Mouse (Mus musculus) cerebellum, adult 2 months (tissue): ENCODE data around the gene Pcgf2. TPM values are rescaled to one million over a fixed set of nuclear protein-coding genes. Genes with fewer than 3 reads are reported as not detected.

Experiments
- DNase-seq, 2 experiments: peaks; one replicate each; pipeline ENCODE4 v3.0.0; 2021
- H3K27ac ChIP-seq: fragments of 200-500 bp; 2 replicates; pipeline ENCODE4 v1.5.1; 2012; ENCODE audit warnings: low read length, control low read depth, inconsistent platforms; ENCODE audit not compliant: insufficient read depth
- H3K27me3 ChIP-seq: fragments of 200-500 bp; 2 replicates; pipeline ENCODE4 v1.6.1; 2012; ENCODE audit warnings: inconsistent platforms, mild to moderate bottlenecking, low read length, moderate library complexity; ENCODE audit not compliant: control insufficient read depth, insufficient read depth
- H3K4me1 ChIP-seq: fragments of 200-500 bp; 2 replicates; pipeline ENCODE4 v1.6.1; 2011; ENCODE audit warnings: low read length; ENCODE audit not compliant: control insufficient read depth, insufficient read depth
- H3K4me3 ChIP-seq: fragments of 200-500 bp; replicated peaks from 2 replicates; pipeline ENCODE3; 2011; ENCODE audit warnings: mild to moderate bottlenecking, low read depth, low read length, control low read depth; ENCODE audit not compliant: insufficient read depth
- CTCF ChIP-seq: fragments of 200-500 bp; IDR thresholded peaks from 2 replicates; pipeline ENCODE4 v1.5.1; 2011; ENCODE audit warnings: low read depth, mild to moderate bottlenecking, control low read depth, low read length, moderate library complexity, borderline replicate concordance; ENCODE audit not compliant: insufficient read depth
- POLR2A ChIP-seq: fragments of 200-500 bp; IDR thresholded peaks from 2 replicates; pipeline ENCODE4 v1.6.1; 2011; ENCODE audit warnings: low read length, control low read depth, borderline replicate concordance; ENCODE audit not compliant: insufficient read depth
- WGBS: fragments of 180-500 bp; shearing (Covaris S2); methylation state at CpG from one replicate; pipeline ENCODE4 v1.1.7; 2018; 5-methylcytosine and 5-hydroxymethylcytosine counted together
- polyA plus RNA-seq: library from polyadenylated mRNA; depleted of rRNA; stranded (reverse); fragments of >200 nt; gene quantifications from 2 replicates; pipeline ENCODE4 v1.2.3, GENCODE M21; 2012; rRNA removed

Pcgf2 gene
- polyA plus RNA-seq, 1 experiment, result 54.3 TPM

- Histone ChIP-seq H3K27me3 (no peaks in the 10 kb centered on the region), H3K4me3 (no peak overlapping the region), H3K4me1 (peaks cover 6% of the 10 kb centered on the region), H3K27ac (no peak overlapping the region)
- DNase-seq, result no peak
- WGBS, result 86% methylated on average over 8 of the region's 8 CpGs
- TF ChIP-seq CTCF (no peak), POLR2A (no peak)
Observed at GRCm38 (mm10) chr11:97643380-97644055, 56.8 kb downstream of the Pcgf2 start.

- no peak for DNase-seq
- Histone ChIP-seq H3K4me3 (no peak overlapping the region), H3K4me1 (peaks cover 6% of the 10 kb centered on the region), H3K27me3 (no peaks in the 10 kb centered on the region), H3K27ac (no peak overlapping the region)
- WGBS, result 48% methylated on average over 2 of the region's 2 CpGs
- peak; percentile 20; the same call in 1 of the 2 replicates for TF ChIP-seq CTCF
- no peak for TF ChIP-seq POLR2A
Observed at GRCm38 (mm10) chr11:97642746-97643145, 57.6 kb downstream of the Pcgf2 start.

- H3K27me3 ChIP-seq, result no peaks in the 10 kb centered on the region
- no peak for TF ChIP-seq POLR2A
- TF ChIP-seq CTCF, result no peak
- WGBS, result 9% methylated on average over 8 of the region's 8 CpGs
- H3K4me3 ChIP-seq, result no peak overlapping the region
- peak; percentile 31 to 52 for DNase-seq
- peaks cover 6% of the 10 kb centered on the region for H3K4me1 ChIP-seq
- H3K27ac ChIP-seq, result no peak overlapping the region
Observed at GRCm38 (mm10) chr11:97641668-97642067, 58.6 kb downstream of the Pcgf2 start.

Other genes starting within 250 kb of the Pcgf2 start
- not detected in 2 replicates for gene 4933428G20Rik, start 200.2 kb downstream of the Pcgf2 start, polyA plus RNA-seq
- gene Srcin1, start 124.3 kb downstream of the Pcgf2 start, polyA plus RNA-seq, result 127 and 142 TPM in 2 replicates
- 4.1 and 5.4 TPM in 2 replicates for gene Epop, start 70.8 kb downstream of the Pcgf2 start, polyA plus RNA-seq
- 68.4 and 69.3 TPM in 2 replicates for gene Mllt6, start 37.1 kb downstream of the Pcgf2 start, polyA plus RNA-seq
- gene Cisd3, start 14.7 kb downstream of the Pcgf2 start, polyA plus RNA-seq, result 70.2 and 72.2 TPM in 2 replicates
- gene Psmb3, start 2.9 kb upstream of the Pcgf2 start, polyA plus RNA-seq, result 291 and 295 TPM in 2 replicates
- 47.4 and 49.5 TPM in 2 replicates for gene Pip4k2b, start 44.2 kb upstream of the Pcgf2 start, polyA plus RNA-seq
- gene Cwc25, start 66.1 kb upstream of the Pcgf2 start, polyA plus RNA-seq, result 17.2 and 17.7 TPM in 2 replicates
- 0.80 and 0.81 TPM in 2 replicates for gene 1700001P01Rik, start 75.4 kb upstream of the Pcgf2 start, polyA plus RNA-seq
- 234 and 281 TPM in 2 replicates for gene Rpl23, start 81.9 kb upstream of the Pcgf2 start, polyA plus RNA-seq
- 74.9 and 78.5 TPM in 2 replicates for gene Lasp1, start 98.5 kb upstream of the Pcgf2 start, polyA plus RNA-seq
- 117 TPM in 2 replicates for gene B230217C12Rik, start 140.3 kb upstream of the Pcgf2 start, polyA plus RNA-seq
- 0.98 and 1.1 TPM in 2 replicates for gene Fbxo47, start 183.7 kb upstream of the Pcgf2 start, polyA plus RNA-seq